Mouse (Mus musculus) gastrocnemius, adult 2 months (tissue): ENCODE measurements at regions not wholly inside any gene's neighbourhood (a gene's known extent, or its start where the extent isn't known, plus 50 kb on each side); places are given as distances from the start of the nearest gene placed in this dataset.

Source experiments
- DNase-seq: peaks from one replicate; pipeline ENCODE4 v3.0.0; 2022
- H3K27ac ChIP-seq: fragments of 200-600 bp; 2 replicates; pipeline ENCODE4 v1.8.1; 2022; ENCODE audit warnings: mild to moderate bottlenecking
- H3K4me3 ChIP-seq: fragments of 200-600 bp; 2 replicates; pipeline ENCODE4 v1.8.1; 2022; ENCODE audit warnings: mild to moderate bottlenecking, moderate library complexity
- CTCF ChIP-seq: fragments of 200-600 bp; IDR thresholded peaks from 2 replicates; pipeline ENCODE4 v1.8.1; 2022; ENCODE audit warnings: antibody characterized with exemption, mild to moderate bottlenecking, moderate library complexity
- intact Hi-C: fragments of 180-260 bp; cut with DNase I; formaldehyde crosslinking; loops from one replicate; pipeline ENCODE4 v1.15.1; 2025

- no peak for DNase-seq
- Histone ChIP-seq H3K27ac (no peak overlapping the region), H3K4me3 (no peak overlapping the region)
- no peak for TF ChIP-seq CTCF
- intact Hi-C loops = no loop called here
These were observed 340.7 kb downstream of the Cmpk2 start for GRCm38 (mm10) chr12:26809670-26810069.

GRCm38 (mm10) chr12:26802542-26802941 lies 333.5 kb downstream of the Cmpk2 start:
- no peak for DNase-seq
- intact Hi-C loops = no loop called here
- H3K27ac ChIP-seq = no peak overlapping the region
- TF ChIP-seq CTCF = no peak
- H3K4me3 ChIP-seq = no peak overlapping the region

- DNase-seq = no peak
- TF ChIP-seq CTCF = no peak
- no peak overlapping the region for H3K27ac ChIP-seq
- no peak overlapping the region for H3K4me3 ChIP-seq
- intact Hi-C loops = no loop called here
These were observed 330.3 kb downstream of the Cmpk2 start for GRCm38 (mm10) chr12:26799310-26799709.

- TF ChIP-seq CTCF = no peak
- intact Hi-C loops = no loop called here
- no peak for DNase-seq
- H3K27ac ChIP-seq = no peak overlapping the region
- H3K4me3 ChIP-seq = no peak overlapping the region
These were observed 327.4 kb downstream of the Cmpk2 start for GRCm38 (mm10) chr12:26796367-26796766.

- TF ChIP-seq CTCF = no peak
- H3K4me3 ChIP-seq = no peak overlapping the region
- intact Hi-C loops = no loop called here
- H3K27ac ChIP-seq = no peak overlapping the region
- DNase-seq = no peak
These were observed 320.4 kb downstream of the Cmpk2 start for GRCm38 (mm10) chr12:26789336-26789846.

GRCm38 (mm10) chr12:26785550-26785949 lies 316.5 kb downstream of the Cmpk2 start:
- intact Hi-C loops = no loop called here
- no peak for DNase-seq
- TF ChIP-seq CTCF = no peak
- H3K4me3 ChIP-seq = no peak overlapping the region
- H3K27ac ChIP-seq = no peak overlapping the region

- Histone ChIP-seq H3K27ac (no peak overlapping the region), H3K4me3 (no peak overlapping the region)
- intact Hi-C loops = no loop called here
- no peak for TF ChIP-seq CTCF
- DNase-seq = no peak
These were observed 315.4 kb downstream of the Cmpk2 start for GRCm38 (mm10) chr12:26784426-26784825.

GRCm38 (mm10) chr12:26783800-26784199 lies 314.8 kb downstream of the Cmpk2 start:
- DNase-seq = no peak
- TF ChIP-seq CTCF = no peak
- no peak overlapping the region for H3K27ac ChIP-seq
- intact Hi-C loops = no loop called here
- no peak overlapping the region for H3K4me3 ChIP-seq

GRCm38 (mm10) chr12:26781537-26781936 lies 312.5 kb downstream of the Cmpk2 start:
- TF ChIP-seq CTCF = no peak
- intact Hi-C loops = no loop called here

GRCm38 (mm10) chr12:26778796-26779195 lies 309.8 kb downstream of the Cmpk2 start:
- no peak for TF ChIP-seq CTCF
- no peak overlapping the region for H3K27ac ChIP-seq
- DNase-seq = no peak
- no peak overlapping the region for H3K4me3 ChIP-seq
- intact Hi-C loops = no loop called here

More at GRCm38 (mm10) chr12:26781537-26781936, 312.5 kb downstream of the Cmpk2 start:
- H3K27ac ChIP-seq = no peak overlapping the region
- no peak overlapping the region for H3K4me3 ChIP-seq
- no peak for DNase-seq

GRCm38 (mm10) chr12:26776986-26777385 lies 308.0 kb downstream of the Cmpk2 start:
- TF ChIP-seq CTCF = no peak
- no peak for DNase-seq
- intact Hi-C loops = no loop called here
- Histone ChIP-seq H3K27ac (no peak overlapping the region), H3K4me3 (no peak overlapping the region)

- Histone ChIP-seq H3K27ac (no peak overlapping the region), H3K4me3 (no peak overlapping the region)
- DNase-seq = no peak
- no peak for TF ChIP-seq CTCF
- intact Hi-C loops = no loop called here
These were observed 305.0 kb downstream of the Cmpk2 start for GRCm38 (mm10) chr12:26774016-26774415.

GRCm38 (mm10) chr12:26770753-26771583 lies 302.0 kb downstream of the Cmpk2 start:
- TF ChIP-seq CTCF = no peak
- no peak for DNase-seq
- H3K27ac ChIP-seq = no peak overlapping the region
- intact Hi-C loops = no loop called here
- H3K4me3 ChIP-seq = no peak overlapping the region

- intact Hi-C loops = no loop called here
- no peak overlapping the region for H3K27ac ChIP-seq
- H3K4me3 ChIP-seq = no peak overlapping the region
- no peak for TF ChIP-seq CTCF
- no peak for DNase-seq
These were observed 298.5 kb downstream of the Cmpk2 start for GRCm38 (mm10) chr12:26767551-26767950.
